Mouse (Mus musculus): ENCODE results near the gene Kcnab2.

DNA sequence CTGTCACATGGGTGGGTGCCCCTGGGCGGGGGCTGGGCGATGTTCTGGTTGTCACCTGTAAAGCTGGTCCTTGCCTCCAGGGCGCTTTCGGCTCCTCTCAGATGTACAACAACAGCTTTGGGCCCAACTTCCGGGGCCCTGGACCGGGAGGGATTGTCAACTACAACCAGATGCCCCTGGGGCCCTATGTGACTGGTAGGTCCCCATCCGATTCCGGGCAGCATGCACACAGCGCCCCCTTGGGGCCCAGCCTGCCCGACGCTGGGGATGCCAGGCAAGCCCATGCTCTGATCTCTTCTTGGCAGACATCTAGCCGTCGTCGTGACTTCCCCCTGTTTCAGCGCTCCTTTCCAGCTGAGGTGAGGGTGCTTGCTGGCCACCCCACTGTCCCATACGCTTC lies 92.0 kb downstream of the Kcnab2 start:
- TF ChIP-seq CTCF (IDR thresholded peaks at IDR 0.05; ENCODE audit: borderline replicate concordance, insufficient read depth, low read depth, low read length): peak; percentile 42
- TF ChIP-seq POLR2A (IDR thresholded peaks at IDR 0.05; ENCODE audit: borderline replicate concordance, insufficient read depth, low read length): no peak
